Mouse (Mus musculus) spleen, adult 12 weeks (tissue): ENCODE results near the gene Ahnak.

Source experiments
- DNase-seq: peaks from one replicate; pipeline ENCODE4 v3.0.0; 2022; ENCODE audit warnings: low spot score

Gene Ahnak

DNA sequence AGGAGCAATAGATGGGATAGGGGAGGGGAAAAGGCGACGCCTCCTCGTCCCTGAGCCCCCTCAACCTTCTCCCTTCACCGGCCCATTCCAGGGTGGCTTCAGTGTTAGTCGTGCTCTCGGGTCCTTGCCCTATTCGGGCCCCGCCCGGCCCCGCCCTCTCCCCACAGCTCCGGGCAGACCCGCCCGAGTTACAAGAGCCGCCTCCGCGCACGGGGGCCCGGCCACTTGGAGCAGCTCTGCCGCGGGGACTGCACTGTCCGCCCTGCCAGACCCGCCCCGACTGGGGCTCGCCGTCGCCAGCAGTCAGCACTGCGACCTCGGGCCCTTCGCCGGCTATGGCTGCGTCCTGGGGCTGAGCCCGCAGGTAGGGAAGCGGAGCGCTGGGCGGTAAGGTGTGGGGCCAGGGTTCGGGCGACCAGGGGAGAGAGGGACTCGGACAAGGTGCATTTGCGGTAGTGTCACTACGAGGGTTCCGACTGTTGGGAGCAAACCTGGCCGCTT is at the start of gene Ahnak:
TSS of gene Ahnak (plus strand) at position 219 of the 501 bp plus-strand sequence.
- DNase-seq = no peak

DNA sequence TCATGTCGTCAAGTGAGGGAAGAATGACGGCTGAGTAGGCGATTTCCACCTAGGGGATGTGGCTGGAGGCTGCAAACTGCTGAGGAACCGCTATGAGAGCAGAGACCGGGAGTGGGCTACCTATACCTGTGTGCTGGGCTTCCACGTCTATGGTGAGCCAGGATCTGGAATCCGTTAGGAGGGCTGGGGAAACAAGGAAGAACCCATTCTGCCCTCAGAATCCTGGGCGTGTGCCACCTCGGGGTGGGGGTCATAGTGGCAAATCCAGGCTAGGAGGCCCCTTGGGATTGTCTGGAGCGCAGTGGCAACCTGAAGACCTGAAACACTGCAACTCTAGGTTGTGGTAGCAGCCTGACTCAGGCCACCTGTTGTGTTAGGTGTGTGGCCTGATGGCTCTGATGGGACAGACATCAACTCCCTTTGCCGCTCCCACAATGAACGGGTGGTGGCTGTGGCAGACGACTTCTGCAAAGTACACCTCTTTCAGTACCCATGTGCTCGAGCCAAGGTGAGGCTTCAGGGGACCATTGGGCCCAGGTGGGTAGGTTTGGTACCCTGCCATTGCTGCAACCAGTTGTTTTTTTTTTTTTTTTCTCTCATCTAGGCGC is 48.5 kb upstream of the Ahnak start:
- no peak for DNase-seq

DNA sequence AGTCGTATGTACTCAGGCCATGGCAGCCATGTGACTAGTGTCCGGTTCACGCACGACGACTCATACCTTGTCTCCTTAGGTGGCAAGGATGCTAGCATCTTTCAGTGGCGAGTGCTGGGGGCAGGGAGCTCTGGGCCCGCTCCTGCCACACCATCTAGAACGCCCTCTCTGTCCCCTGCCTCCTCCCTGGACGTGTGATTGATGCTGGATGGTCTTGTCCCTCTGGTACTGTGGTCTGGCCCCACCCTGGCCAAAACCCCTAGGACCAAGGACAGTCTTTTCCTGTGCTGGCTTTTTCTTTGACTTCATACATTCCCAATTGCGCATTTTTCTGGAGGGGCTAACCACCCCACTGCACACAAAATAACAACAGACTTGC is 48.0 kb upstream of the Ahnak start:
- no peak for DNase-seq

DNA sequence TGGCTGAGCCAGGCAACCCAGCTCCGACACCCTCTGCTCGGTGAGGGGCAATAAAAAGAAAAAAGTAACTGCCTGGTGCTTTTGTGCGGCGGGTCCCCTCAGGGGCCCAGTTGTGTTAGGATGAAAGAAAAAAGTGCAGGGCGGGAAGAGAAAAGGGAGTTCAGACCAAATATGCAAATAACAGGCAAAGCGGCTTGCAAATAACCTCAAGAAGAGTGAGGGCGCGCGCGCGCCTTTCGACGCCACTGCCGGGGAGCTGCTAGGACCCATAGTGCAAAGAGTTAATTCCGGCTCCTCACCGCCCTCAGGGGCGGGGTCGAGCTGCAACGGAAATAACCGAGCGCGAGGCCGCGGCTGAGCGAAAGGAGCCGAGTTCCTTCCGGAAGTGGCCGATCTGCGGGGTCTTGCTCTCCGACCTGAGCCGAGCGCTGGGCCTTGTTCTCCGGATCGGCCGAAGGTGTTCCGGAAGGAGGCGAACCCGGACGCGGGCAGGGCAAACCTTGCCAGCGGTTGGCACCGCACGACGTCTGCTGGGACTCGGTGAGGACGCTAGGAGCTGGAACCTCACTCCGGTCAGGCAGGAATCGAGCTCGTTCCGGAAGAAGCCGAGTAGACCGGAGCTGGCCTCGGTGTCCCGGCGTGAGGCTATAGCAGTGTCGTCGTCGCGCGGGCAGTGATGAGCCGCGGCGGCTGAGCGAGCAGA is 47.4 kb upstream of the Ahnak start, which contains the start of gene Mta2:
TSS of gene Mta2 (plus strand) at position 361 of the 703 bp plus-strand sequence.
- peak; percentile 93 for DNase-seq

DNA sequence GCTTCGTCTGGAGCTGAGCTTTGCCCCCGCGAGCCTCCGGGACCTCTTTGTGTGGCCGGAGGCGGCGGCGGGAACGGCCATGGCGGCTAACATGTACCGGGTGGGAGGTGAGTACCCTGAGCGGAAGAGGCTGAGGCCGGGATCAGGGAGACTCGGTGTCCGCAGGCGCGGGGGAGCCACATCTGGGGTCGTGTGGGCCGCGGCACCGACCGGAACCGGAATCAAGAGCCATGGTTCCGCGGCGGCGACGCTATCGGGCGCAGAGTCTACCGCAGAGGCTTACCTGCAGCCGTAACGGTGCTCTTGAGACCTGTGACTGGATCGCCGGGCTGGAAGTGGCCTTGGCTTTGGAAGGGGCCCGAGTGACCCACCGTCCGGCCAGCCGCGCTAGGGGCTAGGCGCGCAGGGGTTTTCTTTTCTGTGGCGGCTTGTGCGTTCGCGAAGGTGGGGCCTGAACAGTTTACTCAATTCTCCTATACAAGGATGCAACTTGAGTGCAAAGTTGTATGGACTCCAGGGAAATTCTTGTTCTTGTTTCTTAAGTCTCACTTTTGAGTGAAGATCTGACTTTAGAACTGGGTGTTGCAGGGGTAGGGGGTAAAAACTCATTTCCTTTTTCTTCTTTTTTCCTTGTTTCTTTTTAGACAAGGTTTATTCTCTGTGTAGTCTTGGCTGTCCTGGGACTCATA is 46.7 kb upstream of the Ahnak start:
- no peak for DNase-seq

DNA sequence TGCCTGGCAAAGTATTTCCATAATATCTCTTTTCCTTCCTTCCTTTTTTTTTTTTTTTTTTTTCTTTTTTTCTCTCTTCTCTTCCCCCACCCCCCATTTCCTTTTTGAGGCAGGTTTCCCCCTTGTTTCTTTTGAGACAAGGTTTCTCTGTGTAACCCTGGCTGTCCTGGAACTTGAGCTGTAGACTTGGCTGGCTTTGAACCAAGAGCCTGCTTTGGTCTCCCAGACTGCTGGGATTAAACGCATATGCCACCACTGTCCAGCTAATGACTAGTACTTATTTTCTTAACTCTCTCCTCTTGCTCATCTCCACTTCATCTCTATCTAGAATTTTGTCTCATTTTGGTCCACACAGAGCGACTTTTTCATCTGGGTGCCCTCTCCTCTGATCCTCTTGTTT is 46.0 kb upstream of the Ahnak start:
- DNase-seq = no peak

DNA sequence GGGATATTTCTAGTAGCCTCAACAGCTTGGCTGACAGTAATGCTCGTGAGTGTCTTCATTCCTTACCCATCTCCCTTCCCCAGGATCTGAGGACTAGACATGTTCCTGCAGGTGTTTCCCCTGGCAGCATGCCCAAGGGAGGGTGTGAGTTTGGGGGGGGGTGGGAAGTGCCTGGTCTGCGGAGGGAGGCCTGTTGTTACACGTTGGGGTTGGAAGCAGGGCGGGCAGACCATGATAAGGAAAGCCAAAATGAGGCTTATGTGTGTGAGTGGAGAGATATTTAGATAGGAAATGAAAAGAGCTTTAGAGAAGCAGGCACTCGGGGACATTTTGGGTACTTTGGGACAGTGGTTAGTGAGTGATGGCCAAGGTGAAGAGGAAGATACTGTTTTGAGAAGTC is 45.0 kb upstream of the Ahnak start:
- no peak for DNase-seq

DNA sequence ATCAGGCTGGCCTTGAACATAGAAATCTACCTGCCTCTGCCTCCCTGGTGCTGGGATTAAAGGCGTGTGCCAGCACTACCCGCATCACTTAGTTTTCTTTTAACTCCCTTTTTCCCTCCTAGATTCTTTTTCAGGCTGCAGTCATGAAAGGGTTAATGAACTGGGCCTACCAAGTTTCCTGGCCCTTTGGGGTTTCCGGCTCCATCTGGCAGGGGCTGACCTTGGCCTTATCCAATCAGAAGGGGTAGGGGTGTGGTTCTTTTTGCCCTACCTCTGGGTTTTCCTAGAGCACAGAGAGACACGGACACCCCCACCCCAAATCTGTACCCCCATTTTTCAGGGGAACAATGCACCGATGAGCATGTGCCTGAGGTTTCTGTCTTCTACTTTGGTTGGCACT is 44.3 kb upstream of the Ahnak start:
- no peak for DNase-seq

DNA sequence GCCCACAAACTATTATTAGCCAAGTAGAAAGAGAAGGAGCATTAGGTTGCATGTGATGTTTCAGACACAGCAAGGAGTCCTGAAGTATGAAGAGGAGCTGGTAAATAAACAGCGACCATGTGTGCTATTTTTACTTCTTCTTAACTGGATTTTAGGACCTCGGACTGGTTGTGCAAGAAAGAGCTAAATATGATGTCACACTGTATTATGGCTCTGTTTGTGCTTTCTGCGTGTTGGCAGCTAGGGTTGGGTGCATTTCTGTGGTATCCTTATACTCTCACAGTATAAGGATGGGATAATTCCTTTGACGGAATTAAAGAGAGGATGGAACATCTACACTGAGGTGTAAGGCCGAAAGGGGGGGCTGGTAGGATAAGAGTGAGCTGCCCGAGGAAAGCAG is 43.8 kb upstream of the Ahnak start:
- no peak for DNase-seq

DNA sequence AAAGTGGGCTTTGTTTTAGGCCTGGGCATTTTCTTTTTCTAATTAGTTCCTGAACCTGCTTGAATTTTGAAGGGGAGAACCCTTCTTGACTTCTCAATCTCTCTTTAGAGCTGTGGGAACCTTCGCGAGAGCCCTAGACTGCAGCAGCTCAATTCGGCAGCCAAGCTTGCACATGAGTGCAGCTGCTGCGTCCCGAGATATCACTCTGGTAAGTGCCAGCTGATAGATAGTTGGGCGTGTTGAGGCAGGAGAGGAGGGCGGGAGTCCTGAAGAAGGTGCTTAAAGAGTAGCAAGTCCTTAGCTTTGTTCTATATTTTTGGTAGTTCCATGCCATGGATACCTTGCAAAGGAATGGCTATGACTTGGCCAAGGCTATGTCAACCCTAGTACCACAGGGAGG is 42.2 kb upstream of the Ahnak start:
- no peak for DNase-seq

DNA sequence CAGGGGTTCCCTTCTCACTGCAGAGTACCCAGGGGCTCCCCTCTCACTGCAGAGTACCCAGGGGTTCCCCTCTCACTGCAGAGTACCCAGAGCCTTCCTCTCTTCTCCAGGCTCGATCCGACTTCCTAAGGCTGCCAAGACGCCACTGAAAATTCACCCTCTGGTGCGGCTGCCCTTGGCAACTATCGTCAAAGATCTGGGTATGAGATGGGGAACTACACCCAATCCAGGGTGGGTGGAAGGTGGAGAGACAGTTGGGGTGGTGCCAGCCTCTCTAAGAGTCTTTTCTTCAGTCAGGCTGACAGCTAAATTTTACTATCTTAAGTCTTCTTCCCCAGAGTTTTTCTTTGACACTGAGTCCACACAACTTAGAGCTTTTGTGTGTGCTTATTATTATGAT is 38.9 kb upstream of the Ahnak start:
- DNase-seq = no peak

DNA sequence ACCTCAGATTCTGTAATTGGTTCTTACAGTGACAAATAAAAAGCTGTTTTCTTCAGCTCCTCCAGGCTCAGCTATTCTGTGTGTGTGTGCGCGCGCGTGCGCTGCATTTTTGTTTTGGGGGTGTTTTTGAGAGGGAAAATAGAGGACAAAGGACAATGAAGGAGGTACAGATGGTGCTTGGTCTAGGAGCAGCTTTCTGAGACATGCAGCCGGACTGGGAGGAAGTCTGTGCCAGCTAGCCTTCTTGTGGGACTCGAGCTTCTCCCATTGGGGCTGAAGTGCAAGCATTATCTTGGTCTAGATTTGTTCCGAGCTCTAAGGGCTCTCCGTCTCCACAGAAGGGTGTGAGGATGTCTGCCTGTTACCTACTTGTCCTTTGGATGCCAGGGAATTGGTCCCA is 36.8 kb upstream of the Ahnak start:
- no peak for DNase-seq

DNA sequence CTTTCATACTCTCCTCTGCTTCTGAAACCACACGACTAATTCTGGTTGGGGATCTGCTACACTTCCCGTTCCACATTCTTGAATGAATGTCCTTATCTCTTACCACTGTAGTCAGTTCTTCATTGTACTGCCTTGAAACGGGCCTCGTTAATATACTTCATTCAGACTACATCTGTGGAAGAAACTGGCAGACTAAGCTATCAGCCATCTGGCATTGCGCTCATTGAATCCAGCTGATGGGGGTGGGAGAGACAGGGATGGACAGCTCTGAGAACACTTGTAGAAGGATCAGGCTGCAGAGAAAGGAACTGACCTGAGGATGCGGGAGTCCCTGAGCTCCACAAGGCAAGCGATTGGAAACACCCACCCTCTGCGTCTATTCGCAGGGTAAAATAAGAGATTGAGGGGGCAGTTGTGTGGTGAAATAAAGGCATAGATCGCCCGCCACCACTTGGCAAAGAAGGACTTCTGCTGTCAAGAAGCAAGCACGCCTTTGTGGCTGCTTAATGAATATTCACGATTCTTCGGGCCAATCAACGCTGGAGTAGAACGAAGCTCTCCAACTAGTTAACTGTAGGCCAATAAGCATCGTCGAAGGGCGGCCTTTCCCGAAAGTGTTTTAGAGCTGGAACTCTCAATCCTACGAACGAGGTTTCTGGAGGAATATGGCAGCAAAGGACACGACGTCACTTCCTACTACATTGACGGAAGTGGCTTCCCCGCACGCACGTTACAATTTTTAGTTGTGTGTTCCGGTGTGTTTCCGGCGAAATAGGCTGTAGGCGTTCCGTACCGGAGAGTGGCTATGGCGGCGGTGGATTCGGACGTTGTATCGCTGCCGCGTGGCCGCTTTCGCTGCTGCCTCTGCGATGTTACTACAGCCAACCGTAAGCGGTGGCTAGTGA is 35.7 kb upstream of the Ahnak start, which contains the start of gene Tut1:
TSS of gene Tut1 (plus strand) at position 713 of the 905 bp plus-strand sequence.
- peak; percentile 83 for DNase-seq

DNA sequence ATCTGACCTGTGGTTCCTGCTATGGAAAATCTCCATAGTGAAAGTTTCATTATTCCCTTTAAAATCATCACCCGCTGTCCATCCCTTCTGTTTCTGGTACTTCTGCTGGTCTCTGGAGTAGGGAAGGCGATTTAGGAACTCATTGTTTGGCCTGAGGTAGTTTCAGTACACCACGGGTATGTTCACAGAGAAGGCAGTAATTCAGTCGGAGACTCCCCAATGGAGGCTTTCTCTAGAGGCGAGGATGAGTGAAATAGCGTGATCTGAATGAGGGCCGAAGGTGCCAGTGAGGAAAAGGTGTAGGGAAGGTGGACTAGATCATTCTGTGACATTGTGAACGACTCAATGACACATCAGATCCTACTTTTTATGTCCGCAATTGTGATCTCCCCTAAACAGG is 34.9 kb upstream of the Ahnak start:
- no peak for DNase-seq

DNA sequence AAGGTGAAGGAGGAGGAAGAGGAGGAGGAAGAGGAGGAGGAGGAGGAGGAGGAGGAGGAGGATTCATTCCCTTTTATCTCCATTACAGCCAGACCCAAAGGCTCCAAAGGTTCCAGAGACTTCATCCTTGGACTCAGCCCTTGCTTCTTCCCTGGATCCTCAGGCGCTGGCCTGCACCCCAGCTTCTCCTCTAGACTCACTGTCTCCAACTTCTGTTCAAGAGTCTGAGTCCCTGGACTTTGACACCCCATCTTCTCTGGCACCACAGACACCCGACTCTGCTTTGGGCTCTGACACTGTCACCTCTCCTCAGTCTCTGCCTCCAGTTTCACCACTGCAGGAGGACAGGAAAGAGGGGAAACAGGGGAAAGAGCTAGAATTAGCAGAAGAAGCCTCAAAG is 26.8 kb upstream of the Ahnak start:
- no peak for DNase-seq

DNA sequence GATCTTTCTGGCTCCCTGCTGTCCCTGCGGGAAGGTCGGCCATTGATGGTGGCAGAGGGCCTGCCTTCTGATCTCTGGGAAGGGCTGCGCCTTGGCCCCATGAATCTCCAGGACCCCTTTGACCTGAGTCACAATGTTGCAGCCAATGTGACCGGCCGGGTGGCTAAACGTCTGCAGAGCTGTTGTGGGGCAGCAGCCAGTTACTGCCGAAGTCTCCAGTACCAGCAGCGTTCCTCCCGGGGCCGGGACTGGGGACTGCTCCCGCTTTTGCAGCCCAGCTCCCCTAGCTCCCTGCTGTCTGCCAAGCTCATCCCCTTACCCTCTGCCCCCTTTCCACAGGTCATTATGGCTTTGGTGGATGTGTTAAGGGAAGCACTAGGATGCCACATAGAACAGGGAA is 24.0 kb upstream of the Ahnak start:
- DNase-seq = no peak

DNA sequence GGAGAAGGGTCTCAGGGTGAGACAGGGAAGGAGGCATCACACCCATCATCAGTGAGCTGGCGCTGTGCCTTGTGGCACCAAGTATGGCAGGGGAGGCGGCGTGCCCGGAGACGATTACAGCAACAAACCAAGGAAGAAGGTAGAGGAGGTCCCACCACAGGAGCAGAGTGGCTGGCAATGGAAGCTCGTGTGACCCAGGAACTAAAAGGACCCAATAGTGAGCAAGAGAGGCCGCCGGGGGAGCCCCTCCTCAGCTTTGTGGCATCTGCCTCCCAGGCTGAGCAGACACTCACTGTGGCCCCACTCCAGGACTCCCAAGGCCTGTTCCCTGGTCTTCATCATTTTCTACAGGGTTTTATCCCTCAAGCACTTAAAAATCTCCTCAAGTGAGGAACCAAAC is 23.3 kb upstream of the Ahnak start:
- no peak for DNase-seq

DNA sequence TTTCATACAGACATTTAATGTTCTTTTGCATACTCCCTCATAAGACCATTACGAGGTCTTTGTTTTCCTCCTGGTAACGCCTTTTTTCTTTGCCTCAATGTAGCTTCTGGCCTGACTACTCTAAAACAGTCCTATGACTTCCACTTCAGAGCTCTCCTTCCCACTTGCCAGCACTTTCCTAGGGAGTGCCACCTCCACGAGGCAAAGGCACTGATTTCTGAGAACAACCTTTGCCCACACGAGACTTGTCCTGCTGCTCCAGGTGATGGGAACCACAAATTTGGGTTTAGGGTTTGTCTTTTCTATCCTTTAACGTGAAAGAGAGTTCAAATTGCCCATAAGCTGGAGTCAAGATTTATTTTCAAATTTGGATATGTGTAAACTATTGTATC is 22.9 kb upstream of the Ahnak start:
- no peak for DNase-seq

DNA sequence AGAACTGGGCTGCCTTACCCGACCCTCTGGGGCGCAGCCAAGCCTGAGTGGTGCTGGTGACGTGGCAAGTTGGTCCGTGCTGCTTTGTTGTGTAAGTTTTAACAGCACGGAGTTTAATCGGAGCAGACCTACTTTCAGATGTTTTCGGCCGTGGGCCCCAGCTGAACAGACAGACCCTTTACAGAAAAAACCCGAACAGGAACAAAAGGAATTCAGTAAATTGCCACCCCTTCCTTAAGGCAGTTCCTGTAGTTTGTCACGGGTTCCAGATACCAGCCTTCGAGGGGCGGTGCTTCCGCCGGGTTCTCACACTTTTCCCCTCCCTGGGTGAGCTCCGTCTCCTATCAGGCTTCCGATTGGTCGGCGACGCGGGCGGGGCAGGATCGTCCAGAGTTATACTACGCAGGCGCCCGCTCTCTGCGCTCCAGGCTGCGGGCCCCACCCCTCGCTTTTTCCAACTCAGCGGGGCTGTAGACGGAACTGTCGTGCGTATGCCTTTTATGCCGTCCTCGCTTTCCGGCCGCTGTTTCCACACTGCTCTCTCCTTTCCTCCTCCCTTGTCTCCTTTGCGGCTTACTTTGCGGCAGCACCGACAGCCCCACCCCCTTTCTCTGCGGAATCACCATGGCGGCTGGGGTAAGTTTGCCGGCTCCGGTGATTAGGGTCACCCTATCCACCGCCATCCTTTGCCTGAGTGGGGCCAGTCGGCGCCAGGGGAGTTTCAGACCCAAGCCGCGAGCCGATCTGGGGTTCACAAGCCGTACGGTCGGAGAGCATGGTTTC is 22.3 kb upstream of the Ahnak start, which contains the start of gene Eef1g:
TSS of gene Eef1g (plus strand) at position 452 of the 783 bp plus-strand sequence.
- DNase-seq = peak; percentile 97

DNA sequence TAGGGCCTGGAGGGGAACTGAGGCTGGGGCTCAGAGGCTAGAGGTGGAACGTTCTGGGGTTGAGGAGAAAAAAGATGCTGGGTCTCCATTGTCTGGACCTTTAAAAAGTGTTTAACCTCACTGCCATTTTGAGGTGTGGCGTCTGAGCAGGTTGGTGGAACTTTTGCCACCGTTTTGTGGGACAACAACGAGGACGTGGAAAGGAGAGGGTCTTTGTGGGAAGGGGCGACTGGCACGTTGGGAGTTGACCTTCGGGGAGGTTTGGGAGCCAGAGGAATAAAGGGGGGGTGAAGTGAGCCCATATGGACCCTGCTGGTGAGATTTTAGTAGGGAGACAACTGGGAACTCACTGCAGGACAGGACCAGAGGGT is 21.7 kb upstream of the Ahnak start:
- no peak for DNase-seq

DNA sequence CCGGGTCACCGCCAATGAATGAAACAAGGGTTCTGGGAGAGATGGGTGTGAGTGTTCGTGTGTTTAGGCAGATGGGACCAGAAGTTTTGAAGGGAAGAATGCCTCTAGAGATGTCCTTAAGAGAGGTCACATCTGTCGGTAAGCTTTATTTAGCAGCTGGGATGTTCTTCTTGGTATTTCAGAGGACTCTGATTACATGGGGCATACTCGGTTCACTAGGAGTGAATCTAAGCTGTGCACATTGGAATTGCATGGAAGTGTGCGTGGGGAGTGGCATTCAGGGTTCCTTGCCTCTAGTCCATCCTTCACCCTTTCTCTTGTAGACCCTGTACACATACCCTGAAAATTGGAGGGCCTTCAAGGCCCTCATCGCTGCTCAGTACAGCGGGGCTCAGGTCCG is 21.2 kb upstream of the Ahnak start:
- DNase-seq = no peak
